Mouse (Mus musculus): ENCODE results near the gene Ccdc88c.

DNA sequence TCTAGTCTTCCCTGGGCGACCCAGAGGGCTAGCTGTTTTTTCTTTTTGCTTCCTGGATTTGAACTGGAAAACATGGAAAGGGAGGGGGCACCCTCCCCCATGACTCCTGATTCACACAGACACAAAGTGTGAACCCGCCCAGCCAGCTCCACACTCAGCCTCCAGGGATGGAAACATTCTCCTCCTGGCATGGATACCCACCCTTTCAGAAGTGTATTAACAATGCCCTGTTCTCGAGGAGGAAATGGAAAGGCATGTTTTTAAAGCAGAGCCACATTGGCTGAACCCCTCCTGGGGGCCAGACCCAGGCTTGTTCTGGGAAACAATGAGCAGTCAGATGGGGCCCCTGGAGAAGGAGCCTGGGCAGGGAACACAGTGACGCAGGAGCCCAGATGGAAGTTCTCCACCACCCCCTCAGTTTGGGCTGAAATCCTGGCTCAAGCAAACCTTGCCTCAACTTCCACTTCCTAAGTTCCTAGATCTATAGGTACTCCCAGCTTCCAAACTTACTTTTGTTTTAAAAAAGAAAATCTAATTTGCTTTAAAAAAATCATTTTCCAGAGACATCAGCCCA, 160.7 kb downstream of the Ccdc88c start:
- TF ChIP-seq MYOG (IDR thresholded peaks at IDR 0.05; ENCODE audit: control insufficient read depth in 1 of 3, insufficient read depth in 1 of 3, insufficient read length in 2 of 3, low read depth in 2 of 3) (no peak), MAX (IDR thresholded peaks at IDR 0.05; ENCODE audit: low read depth) (no peak), POLR2A (IDR thresholded peaks at IDR 0.05; ENCODE audit: insufficient read length, low read depth) (no peak), USF1 (IDR thresholded peaks at IDR 0.05; ENCODE audit: low read depth) (no peak), E2F4 (IDR thresholded peaks at IDR 0.05; ENCODE audit: insufficient read depth) (no peak), TCF3 (IDR thresholded peaks at IDR 0.05; ENCODE audit: insufficient read length, low read depth) (no peak), MYOD1 (IDR thresholded peaks at IDR 0.05; ENCODE audit: control insufficient read depth in 1 of 3, insufficient read length in 2 of 3, low read depth in 2 of 3) (no peak), CEBPB (IDR thresholded peaks at IDR 0.05; ENCODE audit: insufficient read depth, poor library complexity, severe bottlenecking) (no peak), POLR2AphosphoS2 (IDR thresholded peaks at IDR 0.05; ENCODE audit: insufficient read length, low read depth) (no peak), TCF12 (IDR thresholded peaks at IDR 0.05; ENCODE audit: insufficient read depth, poor library complexity, severe bottlenecking) (no peak), REST (IDR thresholded peaks at IDR 0.05; ENCODE audit: insufficient read depth, insufficient read length) (no peak)
